Mouse (Mus musculus) limb, embryonic 15.5 days (tissue): ENCODE results near the gene Fpr1. TPM values are rescaled to one million over a fixed set of nuclear protein-coding genes. Genes with fewer than 3 reads are reported as not detected.
"Not testable (repeated sequence)": the region's sequence is repeated elsewhere in the genome, so short reads cannot be mapped to it uniquely, and the experiment has no call there.

Experiments used
- ATAC-seq: fragments of 200-750 bp; cut with Nextera tagmentation; 2 replicates; pipeline ENCODE4 v1.8.0; 2017; ENCODE audit warnings: low read depth, moderate TSS enrichment; ENCODE audit not compliant: insufficient number of reproducible peaks, low FRiP score, low TSS enrichment
- H3K27ac ChIP-seq: fragments of 300-500 bp; sonication (generic); 2 replicates; pipeline ENCODE4 v1.5.1; 2015; ENCODE audit warnings: moderate library complexity, mild to moderate bottlenecking, inconsistent platforms
- H3K27me3 ChIP-seq: fragments of 300-500 bp; sonication (generic); 2 replicates; pipeline ENCODE4 v1.6.1; 2015; ENCODE audit warnings: inconsistent platforms
- H3K36me3 ChIP-seq: fragments of 300-500 bp; sonication (generic); 2 replicates; pipeline ENCODE4 v1.6.1; 2015; ENCODE audit warnings: inconsistent platforms
- H3K4me1 ChIP-seq: fragments of 300-500 bp; sonication (generic); 2 replicates; pipeline ENCODE4 v1.6.1; 2015; ENCODE audit warnings: inconsistent platforms
- H3K4me2 ChIP-seq: fragments of 300-500 bp; sonication (generic); 2 replicates; pipeline ENCODE4 v1.6.1; 2015; ENCODE audit warnings: mild to moderate bottlenecking, inconsistent platforms
- H3K4me3 ChIP-seq: fragments of 300-500 bp; sonication (generic); 2 replicates; pipeline ENCODE4 v1.5.1; 2015; ENCODE audit warnings: mild to moderate bottlenecking, inconsistent platforms
- H3K9ac ChIP-seq: fragments of 300-500 bp; sonication (generic); 2 replicates; pipeline ENCODE4 v1.6.1; 2015; ENCODE audit warnings: inconsistent platforms
- H3K9me3 ChIP-seq: fragments of 300-500 bp; sonication (generic); 2 replicates; pipeline ENCODE4 v1.6.1; 2016; ENCODE audit warnings: inconsistent platforms
- WGBS: fragments of 180-500 bp; shearing (Covaris S2); methylation state at CpG from one replicate; pipeline ENCODE4 v1.1.7; 2015; 5-methylcytosine and 5-hydroxymethylcytosine counted together
- polyA plus RNA-seq: library from polyadenylated mRNA; unstranded; fragments of >200 nt; fragmentation: Nextera tagmentation; extraction: Ambion mirVana; gene quantifications from 2 replicates; pipeline ENCODE4 v1.2.1, GENCODE M21; 2015

The Fpr1 gene
- 0.33 and 0.91 TPM in 2 replicates for polyA plus RNA-seq

DNA sequence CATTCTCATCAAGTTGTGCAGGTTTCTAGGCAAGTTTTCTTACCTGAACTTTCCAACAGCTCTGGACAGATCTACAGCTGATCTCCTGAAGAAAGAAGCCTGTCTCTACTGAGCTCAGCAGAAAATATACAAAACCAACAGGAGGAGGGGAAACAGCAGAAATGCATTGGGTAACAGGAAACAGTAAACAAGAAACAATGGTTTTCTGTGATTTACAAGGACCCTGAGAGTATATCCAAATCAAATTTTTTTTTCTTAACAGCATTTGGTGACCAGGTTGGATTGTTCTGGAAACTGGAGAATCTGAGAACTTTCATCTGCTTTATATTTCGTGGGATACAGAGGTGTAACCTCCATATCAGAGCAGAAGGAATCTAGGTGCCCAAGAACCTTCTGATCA lies at the start of gene Fpr1:
TSS of gene Fpr1 (minus strand) at position 101 of the 400 bp plus-strand sequence.
- no peak for ATAC-seq
- no peaks in the 10 kb centered on the region for H3K27me3 ChIP-seq
- H3K4me2 ChIP-seq = no peak within 1 kb of the TSS
- no peaks in the 10 kb centered on the region for H3K9me3 ChIP-seq
- H3K36me3 ChIP-seq = no peaks in the 10 kb centered on the region
- H3K9ac ChIP-seq = no peak within 1 kb of the TSS
- 59% methylated on average over 1 of the region's 1 CpGs for WGBS
- no peaks in the 10 kb centered on the region for H3K4me1 ChIP-seq
- H3K27ac ChIP-seq = no peak within 1 kb of the TSS
- H3K4me3 ChIP-seq = no peak within 1 kb of the TSS

DNA sequence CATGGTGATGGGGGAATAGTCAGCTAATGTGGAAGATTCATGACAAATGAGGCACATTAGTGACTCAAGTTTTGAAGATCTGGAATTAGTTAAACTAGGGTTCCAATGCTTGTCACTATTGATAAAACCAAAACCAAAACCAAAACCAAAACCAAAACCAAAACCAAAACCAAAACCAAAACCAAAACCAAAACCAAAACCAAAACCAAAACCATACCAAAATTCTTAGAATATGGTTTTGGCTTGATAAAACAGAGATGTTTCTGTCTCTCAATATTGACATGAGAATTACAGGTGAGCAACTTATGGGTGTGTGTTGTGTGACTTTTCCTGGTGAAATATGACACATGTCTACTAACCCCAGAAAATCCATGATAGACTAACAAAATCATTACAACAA lies 34.0 kb upstream of the Fpr1 start:
- H3K36me3 ChIP-seq = no peaks in the 10 kb centered on the region
- ATAC-seq = no peak

DNA sequence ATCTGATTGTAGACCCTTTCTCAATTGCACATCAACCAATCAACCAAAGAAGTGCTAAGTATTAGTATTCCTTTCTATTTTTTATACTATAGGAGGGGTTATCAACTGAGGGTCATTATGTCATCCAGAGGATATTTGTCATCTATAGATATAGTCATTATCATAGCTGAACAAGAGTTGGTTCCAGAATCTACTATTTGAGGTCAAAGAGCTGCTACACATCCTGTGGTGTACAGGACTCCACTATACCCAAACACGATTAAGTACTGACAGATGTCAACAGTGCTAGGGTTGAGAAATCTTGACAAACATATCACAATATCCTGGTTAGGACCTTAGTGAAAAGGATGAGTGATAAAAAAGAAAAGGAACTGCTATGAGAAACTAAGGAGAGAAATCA lies 33.6 kb upstream of the Fpr1 start:
- Histone ChIP-seq H3K4me3 (no peak overlapping the region), H3K27ac (no peak overlapping the region), H3K9ac (no peak overlapping the region), H3K36me3 (no peaks in the 10 kb centered on the region), H3K4me1 (no peaks in the 10 kb centered on the region), H3K4me2 (no peak overlapping the region), H3K9me3 (no peaks in the 10 kb centered on the region), H3K27me3 (no peaks in the 10 kb centered on the region)
- ATAC-seq = no peak
- 86% methylated on average over 1 of the region's 1 CpGs for WGBS

More for the DNA sequence above, 34.0 kb upstream of the Fpr1 start:
- H3K27ac ChIP-seq = no peak overlapping the region
- H3K4me1 ChIP-seq = no peaks in the 10 kb centered on the region
- H3K4me3 ChIP-seq = no peak overlapping the region
- H3K27me3 ChIP-seq = no peaks in the 10 kb centered on the region
- H3K9ac ChIP-seq = no peak overlapping the region
- no peak overlapping the region for H3K4me2 ChIP-seq
- H3K9me3 ChIP-seq = no peaks in the 10 kb centered on the region

DNA sequence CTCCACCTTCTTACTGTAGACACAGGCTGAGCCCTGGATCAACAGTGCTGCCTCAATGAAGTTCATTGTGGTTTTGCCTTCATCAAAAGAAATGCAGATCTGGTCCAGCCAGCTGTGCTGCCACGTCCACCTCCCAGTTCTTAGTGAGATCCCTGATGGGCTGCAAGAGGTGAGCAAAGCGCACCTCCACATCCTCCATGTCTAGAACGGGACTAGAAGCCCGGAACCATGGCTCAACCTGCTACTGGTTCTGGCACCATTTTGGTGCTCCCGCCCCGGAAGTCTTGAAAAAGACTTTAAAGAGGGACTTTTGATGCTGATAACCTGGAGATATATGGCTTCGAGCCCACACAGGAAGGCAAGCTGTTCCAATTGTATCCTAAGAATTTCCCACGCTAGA lies 28.9 kb upstream of the Fpr1 start:
- WGBS = 85% methylated on average over 8 of the region's 8 CpGs
- ATAC-seq, H3K27me3 ChIP-seq, H3K4me3 ChIP-seq, H3K4me1 ChIP-seq, H3K9ac ChIP-seq, H3K4me2 ChIP-seq, H3K36me3 ChIP-seq, H3K9me3 ChIP-seq, H3K27ac ChIP-seq: not testable (repeated sequence)

DNA sequence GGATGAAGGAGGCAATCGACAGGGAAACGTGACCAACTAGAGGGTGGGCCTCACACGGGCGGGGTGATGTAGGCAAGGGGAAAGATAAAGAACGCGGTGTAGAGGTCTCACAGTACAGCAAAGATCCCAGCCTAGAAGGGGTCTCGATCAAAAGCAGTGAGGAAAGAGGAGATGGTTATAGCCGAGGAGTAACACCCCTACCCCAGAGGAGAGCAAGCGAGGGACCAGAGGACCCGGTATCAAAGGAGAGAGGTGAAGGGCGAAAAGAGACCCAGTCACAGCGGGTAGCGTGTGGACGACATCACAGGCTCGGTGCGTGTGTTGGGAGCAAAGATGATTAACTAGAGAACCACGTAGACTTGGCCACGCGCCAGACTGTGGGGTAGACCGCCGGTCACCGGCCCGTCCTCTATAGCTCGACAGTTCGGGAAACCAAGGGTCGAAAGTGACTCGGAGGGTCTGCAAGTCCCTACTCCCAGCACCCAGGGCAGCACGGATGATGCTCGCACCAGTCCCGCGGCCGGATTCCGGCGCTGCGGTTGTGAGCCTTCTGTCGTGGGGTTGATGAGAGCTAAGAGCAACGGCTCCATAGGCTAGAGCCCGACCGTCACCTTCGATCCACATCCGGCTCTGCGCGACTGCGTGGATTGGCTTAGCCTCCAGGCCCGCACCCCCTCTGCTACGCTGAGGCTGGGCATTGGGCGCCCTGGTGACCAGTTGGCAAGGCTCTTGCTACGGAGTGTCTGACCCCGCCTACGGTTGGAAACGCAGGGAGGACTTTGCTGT lies 26.1 kb upstream of the Fpr1 start:
- peak overlapping the region; percentile 23; the same call in 1 of the 2 replicates for H3K9ac ChIP-seq
- no peaks in the 10 kb centered on the region for H3K27me3 ChIP-seq
- peak; percentile 95 for ATAC-seq
- H3K4me3 ChIP-seq = peak overlapping the region; percentile 54
- no peaks in the 10 kb centered on the region for H3K9me3 ChIP-seq
- H3K4me2 ChIP-seq = peak overlapping the region; percentile 73
- H3K4me1 ChIP-seq = 0 out of 2 replicates have a peak, but pooled peaks cover 5% of the 10 kb centered on the region
- no peaks in the 10 kb centered on the region for H3K36me3 ChIP-seq
- H3K27ac ChIP-seq = 0 out of 2 replicates have a peak overlapping the region, but pooled peaks have one; percentile 18
- WGBS = 16% methylated on average over 51 of the region's 51 CpGs

DNA sequence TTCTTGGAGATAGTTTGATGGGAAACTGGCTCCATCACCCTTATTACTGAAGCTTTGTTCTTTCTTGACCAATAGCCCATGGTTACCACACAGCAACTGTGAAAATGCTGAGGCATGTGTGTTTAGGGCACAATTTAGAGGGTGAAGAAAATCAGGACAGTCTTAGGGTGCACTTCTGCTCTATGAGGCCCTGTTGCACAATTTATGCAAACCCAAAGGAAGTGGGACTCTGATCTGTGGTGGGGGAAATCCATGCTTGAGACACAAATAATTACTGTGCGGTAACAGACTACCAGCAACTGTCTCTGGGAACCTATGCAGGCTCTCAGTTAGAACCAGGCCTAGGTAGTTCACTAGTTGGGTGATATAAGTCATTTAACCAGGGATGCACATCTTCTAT lies 17.0 kb upstream of the Fpr1 start:
- H3K27ac ChIP-seq = no peak overlapping the region
- H3K9ac ChIP-seq = no peak overlapping the region
- H3K4me3 ChIP-seq = no peak overlapping the region
- no peak for ATAC-seq
- no peaks in the 10 kb centered on the region for H3K36me3 ChIP-seq
- H3K4me2 ChIP-seq = no peak overlapping the region
- H3K27me3 ChIP-seq = no peaks in the 10 kb centered on the region
- no peaks in the 10 kb centered on the region for H3K4me1 ChIP-seq
- H3K9me3 ChIP-seq = no peaks in the 10 kb centered on the region
- 82% methylated on average over 1 of the region's 1 CpGs for WGBS

DNA sequence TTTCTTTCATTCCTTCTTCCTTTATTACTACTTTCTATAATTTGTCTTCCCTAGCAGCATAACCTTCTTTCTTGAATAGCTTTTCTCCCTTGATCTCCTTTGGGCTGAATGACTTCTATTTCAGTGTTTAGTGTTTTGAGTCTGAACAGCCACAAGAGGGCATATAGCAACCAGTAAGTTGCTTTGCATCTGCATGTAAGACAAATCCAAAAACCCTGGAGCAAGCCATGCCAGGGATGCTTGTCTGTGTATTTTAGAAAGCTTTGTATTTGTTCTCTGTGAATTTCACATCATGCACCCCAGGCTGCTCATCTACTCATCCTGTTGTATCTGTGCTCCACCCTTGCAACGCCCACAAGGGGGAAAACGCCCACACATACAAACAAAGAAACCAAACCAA lies 15.5 kb upstream of the Fpr1 start:
- H3K27ac ChIP-seq = no peak overlapping the region
- no peaks in the 10 kb centered on the region for H3K36me3 ChIP-seq
- ATAC-seq = no peak
- WGBS = 83% methylated on average over 2 of the region's 2 CpGs
- no peak overlapping the region for H3K4me3 ChIP-seq
- H3K27me3 ChIP-seq = no peaks in the 10 kb centered on the region
- no peak overlapping the region for H3K9ac ChIP-seq
- H3K4me1 ChIP-seq = no peaks in the 10 kb centered on the region
- H3K9me3 ChIP-seq = no peaks in the 10 kb centered on the region
- no peak overlapping the region for H3K4me2 ChIP-seq

DNA sequence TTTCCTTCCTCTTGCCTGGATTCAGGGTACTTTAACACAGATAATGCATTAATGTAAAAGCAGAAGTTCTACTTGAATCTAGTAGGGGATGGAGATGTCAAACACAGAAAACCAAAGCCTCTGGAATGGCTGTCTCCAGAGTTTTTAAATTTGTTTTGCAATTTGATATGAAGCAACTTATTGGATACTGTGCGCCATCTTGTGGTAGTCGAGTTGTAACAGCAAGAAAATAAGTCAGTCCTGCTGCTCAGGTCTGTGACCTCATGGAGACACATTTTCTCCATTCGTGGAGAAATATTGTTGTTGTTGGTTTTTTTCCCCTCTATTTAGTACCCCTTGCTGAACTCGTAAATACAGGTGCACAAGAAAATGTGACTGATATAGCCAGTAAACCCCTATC lies 12.3 kb upstream of the Fpr1 start:
- H3K4me2 ChIP-seq = no peak overlapping the region
- ATAC-seq = no peak
- H3K36me3 ChIP-seq = no peaks in the 10 kb centered on the region
- 1% methylated on average over 4 of the region's 4 CpGs for WGBS
- H3K27ac ChIP-seq = no peak overlapping the region
- H3K4me1 ChIP-seq = no peaks in the 10 kb centered on the region
- H3K9me3 ChIP-seq = no peaks in the 10 kb centered on the region
- no peaks in the 10 kb centered on the region for H3K27me3 ChIP-seq
- no peak overlapping the region for H3K9ac ChIP-seq
- no peak overlapping the region for H3K4me3 ChIP-seq

DNA sequence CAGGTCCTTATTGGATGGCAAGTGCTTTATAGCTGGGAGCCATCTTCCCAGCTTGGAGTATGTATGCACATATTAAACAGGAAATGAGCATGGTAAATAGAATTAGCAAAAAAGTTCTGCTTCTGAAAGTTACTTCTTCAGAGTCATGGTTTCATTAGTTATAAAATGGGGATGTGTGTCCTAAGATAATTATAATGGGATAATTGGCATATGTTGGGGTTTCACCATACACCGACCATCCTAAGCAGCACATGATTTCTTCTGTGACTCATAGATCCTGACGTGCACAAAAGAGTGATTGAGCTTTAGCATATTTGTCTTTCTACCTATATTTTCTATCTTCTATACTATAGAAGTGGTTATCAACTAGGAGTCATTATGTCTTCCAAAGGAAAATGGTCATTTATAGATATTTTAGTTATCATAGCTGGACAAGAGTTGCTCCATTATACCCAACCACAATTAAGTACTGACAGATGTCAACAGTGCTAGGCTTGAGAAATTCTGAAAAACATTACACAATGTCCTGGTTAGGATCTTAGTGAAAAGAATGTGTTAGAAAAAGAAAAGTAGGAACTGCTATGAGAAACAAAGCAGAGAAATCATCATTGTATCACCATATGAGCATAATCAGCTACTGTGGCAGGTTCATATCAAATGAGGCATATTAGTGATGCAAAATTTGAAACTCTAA lies 6.1 kb upstream of the Fpr1 start:
- 83% methylated on average over 2 of the region's 2 CpGs for WGBS
- Histone ChIP-seq H3K9ac (no peak overlapping the region), H3K36me3 (no peaks in the 10 kb centered on the region), H3K4me3 (no peak overlapping the region), H3K27me3 (no peaks in the 10 kb centered on the region), H3K4me2 (no peak overlapping the region), H3K4me1 (no peaks in the 10 kb centered on the region), H3K9me3 (no peaks in the 10 kb centered on the region), H3K27ac (no peak overlapping the region)
- ATAC-seq = no peak

DNA sequence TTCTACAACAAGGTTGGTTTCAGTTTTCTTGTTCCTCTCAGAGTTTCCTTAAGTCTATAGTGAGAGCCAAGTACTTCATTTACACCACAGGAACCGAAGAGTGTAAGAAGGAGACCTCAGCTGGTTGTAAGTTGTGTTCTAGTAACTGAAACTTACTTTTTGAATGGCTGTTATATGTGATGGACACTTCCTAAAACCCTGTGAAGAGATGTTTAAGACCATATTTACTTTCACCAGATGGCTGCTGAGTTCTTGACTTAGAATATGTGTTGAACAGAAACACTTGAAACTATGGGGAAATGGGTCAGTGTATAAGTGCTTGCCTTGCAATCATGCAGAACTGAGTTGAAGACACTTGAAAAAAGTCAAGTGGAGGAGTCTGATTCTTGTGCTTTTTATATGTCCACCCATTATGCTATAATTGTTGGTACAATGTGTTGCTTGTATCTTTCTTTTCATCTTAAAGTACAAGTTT lies 4.1 kb upstream of the Fpr1 start, which contains the start of the genes Fpr2 and Fpr3:
TSS of gene Fpr2 (plus strand) at position 51 of the 475 bp plus-strand sequence.
TSS of gene Fpr3 (plus strand) at position 79 of the 475 bp plus-strand sequence.
- H3K4me3 ChIP-seq = no peak within 1 kb of the TSS
- H3K27me3 ChIP-seq = no peaks in the 10 kb centered on the region
- H3K36me3 ChIP-seq = no peaks in the 10 kb centered on the region
- H3K27ac ChIP-seq = no peak within 1 kb of the TSS
- WGBS = 58% methylated on average over 1 of the region's 1 CpGs
- H3K9me3 ChIP-seq = no peaks in the 10 kb centered on the region
- ATAC-seq = no peak
- H3K9ac ChIP-seq = no peak within 1 kb of the TSS
- H3K4me2 ChIP-seq = no peak within 1 kb of the TSS
- no peaks in the 10 kb centered on the region for H3K4me1 ChIP-seq

DNA sequence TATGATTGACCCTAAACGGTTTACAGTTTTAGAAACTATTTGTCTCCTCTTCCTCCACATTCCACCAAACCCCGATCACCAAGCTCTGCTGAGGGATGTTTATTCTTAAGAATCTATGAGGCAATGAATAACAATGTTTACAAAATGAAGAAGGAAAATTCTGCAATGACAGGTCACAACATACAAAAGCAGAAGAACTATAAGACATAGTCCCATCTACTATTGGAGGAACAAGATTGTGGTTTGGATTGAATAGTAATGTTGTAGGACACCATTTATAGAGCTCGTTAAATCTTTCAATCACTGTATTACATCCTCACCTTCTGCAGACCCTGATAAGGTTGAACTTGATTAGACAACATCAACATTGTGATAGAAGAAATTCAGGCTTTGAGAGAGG lies 1.1 kb downstream of the Fpr1 start:
- no peak for ATAC-seq
- H3K9ac ChIP-seq = no peak overlapping the region
- 81% methylated on average over 3 of the region's 3 CpGs for WGBS
- no peaks in the 10 kb centered on the region for H3K9me3 ChIP-seq
- no peak overlapping the region for H3K27ac ChIP-seq
- H3K4me1 ChIP-seq = no peaks in the 10 kb centered on the region
- no peak overlapping the region for H3K4me3 ChIP-seq
- H3K27me3 ChIP-seq = no peaks in the 10 kb centered on the region
- no peaks in the 10 kb centered on the region for H3K36me3 ChIP-seq
- no peak overlapping the region for H3K4me2 ChIP-seq

DNA sequence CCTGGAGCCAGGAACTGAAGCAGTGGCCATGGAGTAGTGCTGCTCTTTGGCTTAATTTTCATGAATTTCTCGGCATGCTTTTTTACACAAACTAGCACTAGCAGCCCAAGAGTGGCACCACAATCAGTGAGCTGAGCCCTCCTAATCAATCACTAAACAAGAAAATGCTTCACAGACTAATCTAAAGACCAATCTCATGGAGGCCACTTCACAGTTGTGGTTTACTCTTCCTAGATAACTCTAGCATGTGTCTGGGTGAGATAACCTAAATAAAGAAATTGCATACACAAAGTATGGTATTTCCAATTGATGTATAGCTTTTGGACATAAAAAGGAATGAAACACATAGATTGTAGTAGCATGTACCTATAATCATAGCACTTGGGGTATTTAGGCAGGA lies 4.4 kb downstream of the Fpr1 start:
- no peak overlapping the region for H3K9ac ChIP-seq
- H3K27ac ChIP-seq = no peak overlapping the region
- no peak overlapping the region for H3K4me3 ChIP-seq
- no peaks in the 10 kb centered on the region for H3K27me3 ChIP-seq
- H3K4me2 ChIP-seq = no peak overlapping the region
- ATAC-seq = no peak
- no peaks in the 10 kb centered on the region for H3K36me3 ChIP-seq
- no peaks in the 10 kb centered on the region for H3K4me1 ChIP-seq
- no peaks in the 10 kb centered on the region for H3K9me3 ChIP-seq
- WGBS = 80% methylated on average over 1 of the region's 1 CpGs
